Mouse (Mus musculus): ENCODE measurements at regions not wholly inside any gene's neighbourhood (a gene's known extent, or its start where the extent isn't known, plus 50 kb on each side); places are given as distances from the start of the nearest gene placed in this dataset.

- no peak for DNase-seq
Measured at GRCm38 (mm10) chr13:93564902-93565301, 65.3 kb upstream of the Jmy start.

GRCm38 (mm10) chr13:93564091-93564490, 64.5 kb upstream of the Jmy start:
- DNase-seq = no peak

DNA sequence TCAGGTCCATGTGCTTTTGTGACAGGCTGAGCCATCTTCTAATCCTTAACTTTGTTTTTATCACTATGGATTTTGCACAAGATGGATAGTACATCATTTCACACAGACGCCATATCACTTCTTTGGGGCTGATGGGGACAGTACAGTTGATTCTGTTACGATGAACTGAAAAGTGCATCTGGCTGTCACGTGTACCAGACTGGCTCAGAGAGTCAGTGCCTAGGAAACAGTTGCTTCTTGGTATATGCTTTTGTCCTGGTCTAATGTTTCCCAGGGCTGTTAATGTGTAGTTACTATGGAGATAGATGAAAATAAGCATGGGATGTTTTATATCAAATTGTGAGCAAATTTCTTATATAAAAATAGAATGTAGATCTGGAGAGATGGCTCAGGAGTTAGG, 60.7 kb upstream of the Jmy start:
- no peak for DNase-seq

DNA sequence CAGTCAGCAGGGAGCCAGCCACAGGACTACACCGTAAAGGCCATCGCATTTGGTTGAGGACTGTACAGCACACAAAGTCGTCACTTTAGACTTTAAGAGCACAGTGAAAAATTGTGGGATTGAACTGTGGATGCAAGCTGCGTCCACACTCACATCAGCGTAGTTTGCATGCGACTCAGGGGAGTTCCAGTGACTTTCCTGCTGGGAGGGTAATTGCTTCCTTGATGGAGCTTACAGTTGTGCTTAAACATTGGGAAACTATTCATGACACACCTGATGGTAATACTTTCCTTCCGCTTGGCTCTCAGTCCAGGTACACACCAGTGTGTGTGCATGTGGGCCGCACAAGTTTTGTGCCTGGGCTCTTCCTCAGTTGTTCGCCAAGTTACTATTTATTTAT, 59.0 kb upstream of the Jmy start:
- DNase-seq = no peak

DNA sequence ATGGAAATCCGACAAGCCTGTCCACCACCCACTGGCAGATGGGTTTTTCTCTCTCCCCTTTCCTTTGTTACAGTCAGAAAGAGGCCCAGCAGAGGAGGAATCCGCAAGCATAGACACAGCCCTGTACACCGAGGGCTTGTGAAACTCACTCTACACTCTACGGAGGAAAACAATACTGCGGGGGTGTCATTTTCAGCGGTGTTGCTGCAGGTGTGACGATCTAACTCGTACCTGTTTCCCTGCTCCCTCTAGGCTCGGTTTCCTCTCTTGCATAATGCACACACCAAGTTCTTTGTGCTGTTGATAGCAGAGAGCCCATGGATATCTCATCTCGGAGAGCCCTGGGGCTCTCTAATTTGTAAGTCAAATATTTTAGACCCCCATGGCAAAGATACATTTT, 56.5 kb upstream of the Jmy start:
- no peak for DNase-seq

GRCm38 (mm10) chr13:93554901-93555300, 55.3 kb upstream of the Jmy start:
- DNase-seq = no peak

- DNase-seq = no peak
Measured at GRCm38 (mm10) chr13:93553932-93554331, 54.3 kb upstream of the Jmy start.

- DNase-seq = peak in 1 of 2 experiments; percentile 1
Measured at GRCm38 (mm10) chr13:93553271-93553670, 53.7 kb upstream of the Jmy start.

DNA sequence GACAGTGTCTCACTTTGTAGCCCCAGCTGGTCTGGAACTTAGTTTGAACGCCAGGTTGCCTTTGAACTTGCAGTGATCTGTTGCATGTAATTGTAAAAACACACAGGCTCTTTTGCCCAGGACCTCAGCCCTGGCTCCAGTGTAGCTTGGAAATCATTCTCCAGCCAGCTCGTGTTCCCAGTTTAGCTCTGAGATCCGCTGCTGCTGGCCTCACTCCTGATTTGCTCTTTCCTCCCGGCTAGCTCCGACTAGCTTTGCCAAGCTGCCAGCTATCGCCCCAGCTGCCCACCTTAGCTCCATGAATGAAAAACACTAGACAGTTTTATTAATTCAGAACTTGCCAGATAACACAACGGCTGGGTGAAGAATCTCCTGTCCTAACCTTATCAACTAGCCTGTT, 50.7 kb upstream of the Jmy start:
- DNase-seq = no peak
